Mouse (Mus musculus): ENCODE measurements around the gene Fcnb. TPM values are rescaled to one million over a fixed set of nuclear protein-coding genes. Genes with fewer than 3 reads are reported as not detected.

Fcnb gene
- total and polyA plus RNA-seq, 3 experiments = not detected

GRCm38 (mm10) chr2:28038391-28039096, 46.1 kb downstream of the Fcnb start:
- Histone ChIP-seq H3K36me3 (replicated peaks) (peaks cover 32% of the 10 kb centered on the region), H3K4me3 (ENCODE audit: low read depth, low read length) (no peak overlapping the region), H3K4me1 (ENCODE audit: insufficient read depth, low read depth, low read length) (peaks cover 26% of the 10 kb centered on the region), H3K27me3 (ENCODE audit: insufficient read depth, low read length) (no peaks in the 10 kb centered on the region), H3K9me3 (replicated peaks) (peaks cover 3% of the 10 kb centered on the region; the same call in 1 of the 2 replicates)
- ATAC-seq (ENCODE audit: extremely low read depth, insufficient number of reproducible peaks, low FRiP score, poor library complexity, severe bottlenecking) (no peak), DNase-seq (ENCODE audit: low spot score) (no peak)
- TF ChIP-seq CTCF (IDR thresholded peaks at IDR 0.05; ENCODE audit: low read depth, low read length) (no peak), TAL1 (conservative IDR thresholded peaks at IDR 0.05; ENCODE audit: low read depth, low read length) (no peak), POLR2AphosphoS5 (IDR thresholded peaks at IDR 0.05; ENCODE audit: insufficient replicate concordance, low read depth, low read length) (no peak), GATA2 (IDR thresholded peaks at IDR 0.05; ENCODE audit: borderline replicate concordance, low read depth, low read length) (no peak)

GRCm38 (mm10) chr2:28037505-28038390, 46.9 kb downstream of the Fcnb start:
- peaks cover 3% of the 10 kb centered on the region; the same call in 1 of the 2 replicates for H3K9me3 ChIP-seq (replicated peaks)
- no peak for DNase-seq (ENCODE audit: low spot score)
- no peak for ATAC-seq (ENCODE audit: extremely low read depth, insufficient number of reproducible peaks, low FRiP score, poor library complexity, severe bottlenecking)
- peaks cover 32% of the 10 kb centered on the region for H3K36me3 ChIP-seq (replicated peaks)
- H3K4me3 ChIP-seq (ENCODE audit: low read depth, low read length) = no peak overlapping the region
- TF ChIP-seq GATA2 (IDR thresholded peaks at IDR 0.05; ENCODE audit: borderline replicate concordance, low read depth, low read length) (no peak), TAL1 (conservative IDR thresholded peaks at IDR 0.05; ENCODE audit: low read depth, low read length) (no peak)
- no peaks in the 10 kb centered on the region for H3K27me3 ChIP-seq (ENCODE audit: insufficient read depth, low read length)
- H3K4me1 ChIP-seq (ENCODE audit: insufficient read depth, low read depth, low read length) = peaks cover 30% of the 10 kb centered on the region

DNA sequence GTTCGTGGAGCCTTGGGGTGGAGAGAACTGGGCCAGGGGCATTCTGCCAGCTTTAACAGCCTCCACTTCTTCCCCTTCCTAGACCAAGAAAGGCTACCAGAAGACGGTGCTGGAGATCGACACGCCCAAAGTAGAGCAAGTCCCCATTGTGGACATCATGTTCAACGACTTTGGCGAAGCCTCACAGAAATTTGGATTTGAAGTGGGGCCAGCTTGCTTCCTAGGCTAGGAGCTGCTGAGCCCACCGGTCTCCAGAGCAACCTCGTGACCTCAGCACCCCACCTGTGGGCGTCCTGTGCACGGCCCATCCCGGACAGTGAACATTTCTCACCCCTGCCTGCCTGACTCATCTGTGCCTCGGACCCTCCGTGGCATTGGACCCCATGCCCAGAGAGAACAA, 47.9 kb downstream of the Fcnb start:
- H3K27me3 ChIP-seq (ENCODE audit: insufficient read depth, low read length) = no peaks in the 10 kb centered on the region
- no peak for TF ChIP-seq GATA1 (IDR thresholded peaks at IDR 0.05; ENCODE audit: borderline replicate concordance, low read length)
- TF ChIP-seq POLR2AphosphoS5 (IDR thresholded peaks at IDR 0.05; ENCODE audit: insufficient replicate concordance, low read depth, low read length) = no peak
- no peak for TF ChIP-seq TAL1 (conservative IDR thresholded peaks at IDR 0.05; ENCODE audit: low read depth, low read length)
- TF ChIP-seq GATA2 (IDR thresholded peaks at IDR 0.05; ENCODE audit: borderline replicate concordance, low read depth, low read length) = no peak
- TF ChIP-seq CTCF (IDR thresholded peaks at IDR 0.05; ENCODE audit: low read depth, low read length) = no peak
- ATAC-seq (ENCODE audit: extremely low read depth, insufficient number of reproducible peaks, low FRiP score, poor library complexity, severe bottlenecking) (no peak), DNase-seq (ENCODE audit: low spot score) (no peak)
- peaks cover 32% of the 10 kb centered on the region for H3K36me3 ChIP-seq (replicated peaks)
- H3K9me3 ChIP-seq (replicated peaks) = no peaks in the 10 kb centered on the region
- no peak overlapping the region for H3K4me3 ChIP-seq (ENCODE audit: low read depth, low read length)
- peaks cover 39% of the 10 kb centered on the region for H3K4me1 ChIP-seq (ENCODE audit: insufficient read depth, low read depth, low read length)

- no peaks in the 10 kb centered on the region for H3K9me3 ChIP-seq (replicated peaks)
- no peak for DNase-seq (ENCODE audit: low spot score)
- TF ChIP-seq GATA1 (IDR thresholded peaks at IDR 0.05; ENCODE audit: borderline replicate concordance, low read length) (no peak), GATA2 (IDR thresholded peaks at IDR 0.05; ENCODE audit: borderline replicate concordance, low read depth, low read length) (no peak), POLR2AphosphoS5 (IDR thresholded peaks at IDR 0.05; ENCODE audit: insufficient replicate concordance, low read depth, low read length) (no peak), TAL1 (conservative IDR thresholded peaks at IDR 0.05; ENCODE audit: low read depth, low read length) (no peak), CTCF (IDR thresholded peaks at IDR 0.05; ENCODE audit: low read depth, low read length) (no peak)
- no peak for ATAC-seq (ENCODE audit: extremely low read depth, insufficient number of reproducible peaks, low FRiP score, poor library complexity, severe bottlenecking)
- H3K4me3 ChIP-seq (ENCODE audit: low read depth, low read length) = no peak overlapping the region
- peaks cover 33% of the 10 kb centered on the region for H3K36me3 ChIP-seq (replicated peaks)
- no peaks in the 10 kb centered on the region; the same call in 1 of the 2 replicates for H3K27me3 ChIP-seq (ENCODE audit: insufficient read depth, low read length)
- peaks cover 48% of the 10 kb centered on the region for H3K4me1 ChIP-seq (ENCODE audit: insufficient read depth, low read depth, low read length)
Measured at GRCm38 (mm10) chr2:28034011-28034710, 50.5 kb downstream of the Fcnb start.

DNA sequence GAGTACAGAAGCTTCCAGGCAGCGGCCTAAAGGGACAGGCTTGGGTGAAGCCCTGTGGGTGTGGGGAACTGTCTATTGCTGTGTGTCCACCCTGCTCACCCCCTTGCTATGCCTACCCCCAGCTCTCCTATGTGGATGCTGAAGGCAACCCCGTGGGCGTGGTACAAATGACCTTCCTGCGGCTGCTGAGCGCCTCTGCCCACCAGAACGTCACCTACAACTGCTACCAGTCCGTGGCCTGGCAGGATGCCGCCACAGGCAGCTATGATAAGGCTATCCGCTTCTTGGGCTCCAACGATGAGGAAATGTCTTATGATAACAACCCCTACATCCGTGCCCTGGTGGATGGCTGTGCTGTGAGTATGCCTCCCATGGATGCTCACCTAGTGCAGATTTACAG, 52.2 kb downstream of the Fcnb start:
- H3K4me3 ChIP-seq (ENCODE audit: low read depth, low read length) = no peak overlapping the region
- peaks cover 25% of the 10 kb centered on the region for H3K36me3 ChIP-seq (replicated peaks)
- no peaks in the 10 kb centered on the region for H3K9me3 ChIP-seq (replicated peaks)
- peaks cover 40% of the 10 kb centered on the region for H3K4me1 ChIP-seq (ENCODE audit: insufficient read depth, low read depth, low read length)
- no peak for DNase-seq (ENCODE audit: low spot score)
- ATAC-seq (ENCODE audit: extremely low read depth, insufficient number of reproducible peaks, low FRiP score, poor library complexity, severe bottlenecking) = no peak
- TF ChIP-seq GATA2 (IDR thresholded peaks at IDR 0.05; ENCODE audit: borderline replicate concordance, low read depth, low read length) = no peak
- TF ChIP-seq POLR2AphosphoS5 (IDR thresholded peaks at IDR 0.05; ENCODE audit: insufficient replicate concordance, low read depth, low read length) = no peak
- TF ChIP-seq TAL1 (conservative IDR thresholded peaks at IDR 0.05; ENCODE audit: low read depth, low read length) = no peak
- TF ChIP-seq CTCF (IDR thresholded peaks at IDR 0.05; ENCODE audit: low read depth, low read length) = no peak
- TF ChIP-seq GATA1 (IDR thresholded peaks at IDR 0.05; ENCODE audit: borderline replicate concordance, low read length) = no peak
- no peaks in the 10 kb centered on the region; the same call in 1 of the 2 replicates for H3K27me3 ChIP-seq (ENCODE audit: insufficient read depth, low read length)

- Histone ChIP-seq H3K27me3 (ENCODE audit: insufficient read depth, low read length) (no peaks in the 10 kb centered on the region; the same call in 1 of the 2 replicates), H3K36me3 (replicated peaks) (peaks cover 23% of the 10 kb centered on the region), H3K9me3 (replicated peaks) (no peaks in the 10 kb centered on the region), H3K4me3 (ENCODE audit: low read depth, low read length) (no peak overlapping the region), H3K4me1 (ENCODE audit: insufficient read depth, low read depth, low read length) (peaks cover 40% of the 10 kb centered on the region)
- TF ChIP-seq TAL1 (conservative IDR thresholded peaks at IDR 0.05; ENCODE audit: low read depth, low read length) (no peak), GATA1 (IDR thresholded peaks at IDR 0.05; ENCODE audit: borderline replicate concordance, low read length) (no peak), GATA2 (IDR thresholded peaks at IDR 0.05; ENCODE audit: borderline replicate concordance, low read depth, low read length) (no peak), CTCF (IDR thresholded peaks at IDR 0.05; ENCODE audit: low read depth, low read length) (no peak), POLR2AphosphoS5 (IDR thresholded peaks at IDR 0.05; ENCODE audit: insufficient replicate concordance, low read depth, low read length) (no peak)
- ATAC-seq (ENCODE audit: extremely low read depth, insufficient number of reproducible peaks, low FRiP score, poor library complexity, severe bottlenecking) (0 out of 2 replicates have a peak, but pooled peaks have one; percentile 15), DNase-seq (ENCODE audit: low spot score) (no peak)
Measured at GRCm38 (mm10) chr2:28031860-28032259, 52.8 kb downstream of the Fcnb start.

All from G1E (cell line).